Mouse (Mus musculus) cerebellum, adult 9-11 months (tissue): ENCODE measurements at regions not wholly inside any gene's neighbourhood (a gene's known extent, or its start where the extent isn't known, plus 50 kb on each side); places are given as distances from the start of the nearest gene placed in this dataset.

Experiments
- DNase-seq: peaks from one replicate; pipeline ENCODE4 v3.0.0; 2022

GRCm38 (mm10) chr10:38147421-38147820 lies 674.2 kb downstream of the Rfpl4b start:
- DNase-seq: no peak

GRCm38 (mm10) chr10:38139196-38139595 lies 682.4 kb downstream of the Rfpl4b start:
- DNase-seq: no peak

- no peak for DNase-seq
Measured at GRCm38 (mm10) chr10:38121911-38122573, 699.5 kb downstream of the Rfpl4b start.

GRCm38 (mm10) chr10:38118601-38119000 lies 703.0 kb downstream of the Rfpl4b start:
- no peak for DNase-seq

- no peak for DNase-seq
Measured at GRCm38 (mm10) chr10:38116516-38116915, 705.1 kb downstream of the Rfpl4b start.

GRCm38 (mm10) chr10:38114194-38114593 lies 707.4 kb downstream of the Rfpl4b start:
- DNase-seq: no peak

GRCm38 (mm10) chr10:38108591-38108990 lies 713.0 kb downstream of the Rfpl4b start:
- DNase-seq: no peak

GRCm38 (mm10) chr10:38103570-38103969 lies 718.0 kb downstream of the Rfpl4b start:
- DNase-seq: no peak

GRCm38 (mm10) chr10:38078521-38078920 lies 743.1 kb downstream of the Rfpl4b start:
- no peak for DNase-seq

GRCm38 (mm10) chr10:38072394-38072793 lies 749.2 kb downstream of the Rfpl4b start:
- no peak for DNase-seq

- no peak for DNase-seq
Measured at GRCm38 (mm10) chr10:38059050-38059449, 762.5 kb downstream of the Rfpl4b start.

GRCm38 (mm10) chr10:38010452-38010851 lies 811.1 kb downstream of the Rfpl4b start:
- no peak for DNase-seq

- DNase-seq: peak; percentile 80
Measured at GRCm38 (mm10) chr10:37995691-37996445, 825.7 kb downstream of the Rfpl4b start.

- no peak for DNase-seq
Measured at GRCm38 (mm10) chr10:37988297-37989263, 833.0 kb downstream of the Rfpl4b start.

GRCm38 (mm10) chr10:37978899-37979539 lies 840.3 kb upstream of the Marcks start:
- no peak for DNase-seq

GRCm38 (mm10) chr10:37960051-37960450 lies 821.3 kb upstream of the Marcks start:
- no peak for DNase-seq

- no peak for DNase-seq
Measured at GRCm38 (mm10) chr10:37914780-37915179, 776.1 kb upstream of the Marcks start.

- no peak for DNase-seq
Measured at GRCm38 (mm10) chr10:37911669-37912068, 772.9 kb upstream of the Marcks start.

- DNase-seq: peak; percentile 10
Measured at GRCm38 (mm10) chr10:37908276-37908675, 769.6 kb upstream of the Marcks start.

- peak; percentile 86 for DNase-seq
Measured at GRCm38 (mm10) chr10:37907731-37908130, 769.0 kb upstream of the Marcks start.

- DNase-seq: no peak
Measured at GRCm38 (mm10) chr10:37887961-37888360, 749.2 kb upstream of the Marcks start.

GRCm38 (mm10) chr10:37880841-37881240 lies 742.1 kb upstream of the Marcks start:
- DNase-seq: peak; percentile 4

GRCm38 (mm10) chr10:37873925-37874324 lies 735.2 kb upstream of the Marcks start:
- no peak for DNase-seq
